Mouse (Mus musculus) c-Kit-positive CD71-positive TER-119-negative erythroid progenitor cells, embryonic 14.5 days (primary cell): ENCODE data around the gene Dnah14.

Experiments
- DNase-seq: peaks from one replicate; pipeline ENCODE4 v3.0.0-alpha.2; 2013; ENCODE audit warnings: low read depth

The Dnah14 gene

DNA sequence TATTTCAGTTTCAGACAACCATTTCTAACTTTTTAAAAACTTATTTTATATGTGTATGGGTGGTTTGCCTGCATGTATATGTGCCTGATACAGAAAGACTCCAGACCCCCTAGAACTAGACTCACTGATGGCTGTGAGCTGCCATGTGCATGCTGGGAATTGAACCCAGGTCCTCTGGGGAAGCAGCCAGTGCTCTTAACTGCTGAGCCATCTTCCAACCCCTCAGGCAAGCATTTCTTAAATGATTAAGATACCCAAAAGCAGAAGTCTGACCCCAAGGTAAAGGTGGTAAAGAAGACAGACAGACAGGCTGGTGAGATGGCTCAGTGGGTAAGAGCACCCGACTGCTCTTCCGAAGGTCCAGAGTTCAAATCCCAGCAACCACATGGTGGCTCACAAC lies 278.5 kb downstream of the Dnah14 start:
- no peak for DNase-seq

DNA sequence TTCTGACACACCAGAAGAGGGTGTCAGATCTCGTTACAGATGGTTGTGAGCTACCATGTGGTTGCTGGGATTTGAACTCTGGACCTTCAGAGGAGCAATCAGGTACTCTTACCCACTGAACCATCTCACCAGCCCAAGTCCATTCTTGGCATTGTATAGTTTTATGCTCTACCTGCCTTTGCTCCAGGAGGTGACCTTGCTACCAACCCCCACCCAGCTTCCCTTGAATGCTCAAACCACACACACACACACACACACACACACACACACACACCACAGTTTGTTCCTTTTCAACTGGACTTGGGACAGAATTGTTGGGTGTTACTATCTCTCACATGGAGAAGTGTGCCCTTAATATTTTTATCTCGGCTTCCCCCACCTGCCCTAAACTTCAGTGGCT lies 280.0 kb downstream of the Dnah14 start:
- no peak for DNase-seq

DNA sequence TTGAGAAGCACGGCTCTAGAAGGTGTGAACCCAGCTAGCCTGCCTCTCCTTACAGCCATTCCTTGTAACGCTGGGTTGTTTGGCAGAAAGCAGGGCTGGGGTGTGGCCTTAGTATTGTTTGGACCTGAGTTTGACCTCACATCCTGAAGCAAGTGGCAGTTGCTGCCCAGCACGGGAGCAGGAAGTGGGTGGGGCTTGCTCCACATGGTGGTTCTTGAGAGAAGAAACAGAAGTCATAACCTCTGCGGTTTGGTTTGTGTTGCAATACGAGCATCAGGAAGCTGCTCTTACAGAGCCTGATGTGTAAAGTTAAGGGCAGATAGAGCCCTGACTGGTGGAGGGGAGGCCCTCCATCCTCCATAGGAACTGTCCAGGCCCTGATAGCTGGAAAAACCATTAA lies 284.3 kb downstream of the Dnah14 start:
- no peak for DNase-seq

DNA sequence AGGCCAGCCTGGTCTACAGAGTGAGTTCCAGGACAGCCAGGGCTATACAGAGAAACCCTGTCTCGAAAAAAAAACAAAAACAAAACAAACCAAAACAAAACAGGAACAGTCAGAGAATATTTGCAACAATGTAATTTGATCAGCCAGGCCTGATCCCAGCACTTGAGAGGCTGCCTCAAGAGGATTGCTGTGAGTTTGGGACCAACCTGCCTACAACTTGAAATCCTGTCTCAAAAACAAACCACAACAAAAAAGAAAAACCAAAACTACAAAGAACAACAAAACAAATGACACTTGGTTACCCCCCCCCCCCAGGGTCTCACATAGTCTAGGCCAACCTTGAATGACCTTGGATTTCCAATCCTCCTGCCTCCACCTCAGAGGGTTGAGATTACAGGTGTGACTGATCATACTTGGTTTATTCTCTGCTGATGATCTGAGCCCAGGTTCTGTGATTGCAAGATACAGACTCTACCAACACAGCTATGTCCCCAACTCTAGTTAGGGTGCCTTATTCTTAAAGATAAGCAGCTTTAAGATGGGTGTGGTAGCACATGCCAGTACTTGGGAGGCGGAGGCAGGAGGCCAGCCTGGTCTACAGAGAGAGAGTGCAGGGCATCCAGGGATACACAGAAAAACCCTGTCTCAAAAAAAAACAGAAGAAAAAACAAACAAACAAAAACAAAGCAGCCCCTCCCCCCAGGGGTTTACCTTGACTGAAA lies 285.0 kb downstream of the Dnah14 start:
- DNase-seq, result no peak

DNA sequence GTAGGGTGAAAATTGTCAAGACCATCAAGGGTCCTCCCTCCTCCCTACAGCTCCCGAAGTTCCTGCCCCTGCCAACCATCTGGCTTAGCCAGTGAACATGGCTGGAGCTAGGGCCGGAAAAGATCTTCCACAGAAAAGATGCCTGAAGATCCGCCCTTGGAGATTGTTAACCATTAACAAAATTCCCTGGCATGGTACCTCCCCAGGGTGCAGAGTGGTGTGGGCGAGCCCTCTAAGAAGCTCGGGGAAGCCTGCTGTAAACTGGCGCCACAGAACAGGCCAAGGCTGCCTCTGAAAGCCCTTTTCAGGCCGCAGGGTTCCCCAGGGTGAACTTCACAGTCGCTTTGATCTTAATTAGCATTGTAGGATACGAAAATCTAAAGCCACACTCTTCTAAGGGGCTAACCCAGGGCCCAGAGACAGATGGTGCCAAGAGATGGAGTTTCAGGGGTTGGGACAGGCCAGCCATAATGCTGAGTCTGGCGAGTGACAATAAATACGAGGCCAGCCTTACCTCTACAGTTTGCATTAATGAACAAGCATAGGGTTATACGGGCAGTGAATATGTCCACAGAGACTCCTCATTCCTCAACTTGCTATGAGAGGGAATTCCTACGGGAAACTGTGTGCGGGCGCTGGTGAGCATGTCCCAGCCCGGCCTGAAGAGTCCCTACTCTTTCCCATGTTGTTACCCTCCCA lies 286.5 kb downstream of the Dnah14 start:
- no peak for DNase-seq

DNA sequence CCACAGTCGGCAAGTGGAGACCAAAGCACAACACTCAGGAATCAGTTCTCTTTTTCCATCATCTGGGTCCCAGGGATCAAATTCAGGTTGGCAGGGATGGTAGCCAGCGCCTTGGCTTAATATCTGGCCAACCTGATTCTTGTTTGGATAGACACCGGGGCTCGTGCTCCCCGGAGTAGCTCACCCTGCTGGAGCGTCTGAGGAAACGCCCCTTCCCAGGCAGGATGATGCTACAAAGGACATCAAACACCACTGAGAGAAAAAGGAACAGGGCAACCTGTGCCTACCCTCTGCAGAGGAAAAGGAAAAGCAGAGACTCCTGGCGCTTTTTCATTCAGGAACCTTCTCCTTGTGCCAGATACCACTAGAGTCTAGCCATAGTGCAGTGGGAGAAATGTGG lies 287.1 kb downstream of the Dnah14 start:
- DNase-seq, result no peak
